Comparison of ENCODE assay signal across 8 mouse cellular contexts in the genomic region with DNA sequence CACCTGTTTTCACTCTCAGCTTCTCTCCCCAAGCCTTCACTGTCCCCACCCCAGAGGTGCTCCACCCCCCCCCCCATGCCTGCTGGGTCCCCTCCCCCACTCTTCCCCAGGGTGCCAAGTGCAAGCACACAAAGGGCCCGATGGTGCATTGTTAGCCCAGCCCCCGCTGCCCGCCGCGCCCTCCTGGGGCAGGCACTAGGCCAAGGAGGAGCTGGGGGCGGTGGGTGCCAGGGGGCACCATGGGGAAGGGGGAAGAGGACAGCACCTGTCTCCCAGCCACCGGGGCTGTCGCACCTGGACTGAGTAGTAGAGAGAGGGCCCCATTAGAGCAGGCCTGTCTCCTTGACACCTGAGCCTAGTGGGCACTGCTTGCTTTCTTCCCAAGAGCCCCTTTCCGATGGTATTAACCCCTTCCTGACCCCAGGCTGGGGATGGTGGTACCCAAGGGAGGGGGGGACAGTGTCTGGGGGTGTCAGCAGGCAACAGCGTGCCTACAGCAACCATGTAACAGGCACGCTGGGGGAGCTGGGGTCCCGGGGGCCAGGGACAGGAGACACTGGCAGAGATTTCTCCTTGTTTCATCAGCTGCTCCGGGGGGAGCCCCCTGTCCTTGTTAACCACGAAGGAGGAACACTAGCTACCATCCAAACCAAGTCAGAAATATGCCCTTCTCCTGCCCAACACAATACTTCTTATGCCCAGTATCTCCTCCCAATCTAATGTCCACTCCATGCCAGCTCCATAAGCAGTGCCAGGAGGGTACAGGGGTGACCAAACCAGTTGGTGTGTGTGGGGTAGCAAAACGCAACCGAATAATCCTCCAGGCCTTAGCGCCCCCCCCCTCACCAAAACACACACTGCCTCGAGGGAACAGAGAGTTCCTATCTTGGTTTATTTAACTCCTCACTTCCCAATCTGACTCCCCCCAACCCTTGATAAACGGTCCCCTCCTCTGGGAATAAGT. TPM values are rescaled to one million over a fixed set of nuclear protein-coding genes. Genes with fewer than 3 reads are reported as not detected.
A peak's percentile ranks its signal among the peaks of the same experiment; 100 is the strongest.
DNase-seq lines count a peak whose midpoint lies in the region; ATAC-seq and TF ChIP-seq lines count a peak whose summit lies in the region.

No protein-coding gene starts in this region.

- peak overlapping the region; percentile 84 for H3K4me3 ChIP-seq in ES-Bruce4 (ENCODE audit: low read depth, low read length)
- H3K4me3 ChIP-seq in embryonic facial prominence, embryonic 14.5 days (ENCODE audit: low read depth, low read length): peak overlapping the region; percentile 49
- H3K4me3 ChIP-seq in hindbrain, embryonic 16.5 days (ENCODE audit: low read length): peak overlapping the region; percentile 45

- ATAC-seq in embryonic facial prominence, embryonic 14.5 days (ENCODE audit: low read depth): no peak; the same call in 1 of the 2 replicates
- ATAC-seq in hindbrain, embryonic 16.5 days: no peak

- peaks cover 2% of the 10 kb centered on the region for H3K4me1 ChIP-seq in ES-Bruce4 (ENCODE audit: control insufficient read depth, insufficient read depth, low read length)
- H3K4me1 ChIP-seq in embryonic facial prominence, embryonic 14.5 days (ENCODE audit: control insufficient read depth, insufficient read depth, low read length): peaks cover 41% of the 10 kb centered on the region
- peaks cover 47% of the 10 kb centered on the region for H3K4me1 ChIP-seq in hindbrain, embryonic 16.5 days (ENCODE audit: control insufficient read depth, insufficient read depth, low read depth, low read length)

- no peak for TF ChIP-seq CTCF in ES-Bruce4 (IDR thresholded peaks at IDR 0.05; ENCODE audit: low read depth, low read length)

- H3K4me2 ChIP-seq in embryonic facial prominence, embryonic 14.5 days (ENCODE audit: low read depth, low read length): peak overlapping the region; percentile 91
- H3K4me2 ChIP-seq in hindbrain, embryonic 16.5 days (ENCODE audit: low read length): peak overlapping the region; percentile 74

- H3K36me3 ChIP-seq in ES-Bruce4 (ENCODE audit: control insufficient read depth, insufficient read depth, low read length, poor library complexity, severe bottlenecking): no peaks in the 10 kb centered on the region
- no peaks in the 10 kb centered on the region for H3K36me3 ChIP-seq in embryonic facial prominence, embryonic 14.5 days (ENCODE audit: control insufficient read depth, insufficient read depth, low read length)
- no peaks in the 10 kb centered on the region for H3K36me3 ChIP-seq in hindbrain, embryonic 16.5 days (ENCODE audit: control insufficient read depth, insufficient read depth, low read length)

- peak; percentile 57 for DNase-seq in cerebellum, adult 11 months
- DNase-seq in cerebellum, postnatal 4 days (ENCODE audit: low spot score in 2 of 2): no peak
- DNase-seq in embryonic facial prominence, embryonic 14.5 days (ENCODE audit: low spot score): no peak
- DNase-seq in lung, postnatal 4 days: peak; percentile 53 to 62
- peak; percentile 62 for DNase-seq in thymus, postnatal 14 days
- no peak for DNase-seq in T-cell, adult 2 months (ENCODE audit: low spot score)

- WGBS in embryonic facial prominence, embryonic 14.5 days: 14% methylated on average over 19 of the region's 19 CpGs
- WGBS in hindbrain, embryonic 16.5 days: 17% methylated on average over 19 of the region's 19 CpGs

- no peak for TF ChIP-seq EP300 in ES-Bruce4 (IDR thresholded peaks at IDR 0.05; ENCODE audit: insufficient read depth, low read depth, low read length)

- TF ChIP-seq POLR2A in ES-Bruce4 (IDR thresholded peaks at IDR 0.05; ENCODE audit: insufficient read depth, low read length): no peak

- no peaks in the 10 kb centered on the region for H3K27me3 ChIP-seq in ES-Bruce4 (ENCODE audit: control insufficient read depth, insufficient read depth, low read length, poor library complexity, severe bottlenecking)
- H3K27me3 ChIP-seq in embryonic facial prominence, embryonic 14.5 days (replicated peaks; ENCODE audit: control insufficient read depth, insufficient read depth, low read length): peaks cover 14% of the 10 kb centered on the region
- H3K27me3 ChIP-seq in hindbrain, embryonic 16.5 days (replicated peaks; ENCODE audit: control insufficient read depth, insufficient read depth, low read length): peaks cover 12% of the 10 kb centered on the region

- H3K9ac ChIP-seq in ES-Bruce4 (ENCODE audit: low read depth, poor library complexity, severe bottlenecking): peak overlapping the region; percentile 89
- peak overlapping the region; percentile 66 for H3K9ac ChIP-seq in embryonic facial prominence, embryonic 14.5 days (ENCODE audit: low read depth, low read length)
- H3K9ac ChIP-seq in hindbrain, embryonic 16.5 days (ENCODE audit: low read depth, low read length): peak overlapping the region; percentile 53

- H3K27ac ChIP-seq in ES-Bruce4 (ENCODE audit: insufficient read depth, low read length): no peak overlapping the region
- peak overlapping the region; percentile 66; the same call in 1 of the 2 replicates for H3K27ac ChIP-seq in embryonic facial prominence, embryonic 14.5 days (replicated peaks; ENCODE audit: low read depth, low read length)
- no peak overlapping the region for H3K27ac ChIP-seq in hindbrain, embryonic 16.5 days (ENCODE audit: low read depth, low read length)

- H3K9me3 ChIP-seq in ES-Bruce4 (replicated peaks; ENCODE audit: control insufficient read depth, insufficient read depth, low read length, poor library complexity, severe bottlenecking): no peaks in the 10 kb centered on the region
- H3K9me3 ChIP-seq in embryonic facial prominence, embryonic 14.5 days (ENCODE audit: control insufficient read depth, low read length): no peaks in the 10 kb centered on the region
- no peaks in the 10 kb centered on the region for H3K9me3 ChIP-seq in hindbrain, embryonic 16.5 days (ENCODE audit: control insufficient read depth, low read length)

RNA-seq across cellular contexts. Expression of gene Zbtb7b, which starts 3.6 kb away (rescaled TPM):
- 35.1 and 35.7 TPM in 2 replicates for polyA plus RNA-seq in ES-Bruce4 (2011; ENCODE audit: insufficient read depth, insufficient read length, low read depth, missing spikeins)
- polyA plus RNA-seq in embryonic facial prominence, embryonic 14.5 days (2014; fragmentation: Nextera tagmentation; extraction: Ambion mirVana): 2.3 and 3.6 TPM in 2 replicates
- 0.79 and 0.88 TPM in 2 replicates for polyA plus RNA-seq in hindbrain, embryonic 16.5 days (2015; fragmentation: Nextera tagmentation; extraction: Ambion mirVana)

RNA-seq across cellular contexts. Expression of gene Lenep, which starts 11.6 kb away (rescaled TPM):
- not detected in 2 replicates for polyA plus RNA-seq in ES-Bruce4 (2011; ENCODE audit: insufficient read depth, insufficient read length, low read depth, missing spikeins)
- polyA plus RNA-seq in embryonic facial prominence, embryonic 14.5 days (2014; fragmentation: Nextera tagmentation; extraction: Ambion mirVana): not detected in 2 replicates
- polyA plus RNA-seq in hindbrain, embryonic 16.5 days (2015; fragmentation: Nextera tagmentation; extraction: Ambion mirVana): 0.60 TPM in 1 of 2 replicates, not detected in the other

RNA-seq across cellular contexts. Expression of gene Flad1, which starts 20.7 kb away (rescaled TPM):
- polyA plus RNA-seq in ES-Bruce4 (2011; ENCODE audit: insufficient read depth, insufficient read length, low read depth, missing spikeins): 16.5 and 25.1 TPM in 2 replicates
- 24.2 and 24.8 TPM in 2 replicates for polyA plus RNA-seq in embryonic facial prominence, embryonic 14.5 days (2014; fragmentation: Nextera tagmentation; extraction: Ambion mirVana)
- polyA plus RNA-seq in hindbrain, embryonic 16.5 days (2015; fragmentation: Nextera tagmentation; extraction: Ambion mirVana): 34.7 and 36.6 TPM in 2 replicates

RNA-seq across cellular contexts. Expression of gene Dcst1, which starts 25.9 kb away (rescaled TPM):
- polyA plus RNA-seq in ES-Bruce4 (2011; ENCODE audit: insufficient read depth, insufficient read length, low read depth, missing spikeins): not detected in 2 replicates
- 0.26 and 0.33 TPM in 2 replicates for polyA plus RNA-seq in embryonic facial prominence, embryonic 14.5 days (2014; fragmentation: Nextera tagmentation; extraction: Ambion mirVana)
- polyA plus RNA-seq in hindbrain, embryonic 16.5 days (2015; fragmentation: Nextera tagmentation; extraction: Ambion mirVana): 0.66 and 1.1 TPM in 2 replicates

RNA-seq across cellular contexts. Expression of gene Cks1b, which starts 27.2 kb away (rescaled TPM):
- 290 and 304 TPM in 2 replicates for polyA plus RNA-seq in ES-Bruce4 (2011; ENCODE audit: insufficient read depth, insufficient read length, low read depth, missing spikeins)
- polyA plus RNA-seq in embryonic facial prominence, embryonic 14.5 days (2014; fragmentation: Nextera tagmentation; extraction: Ambion mirVana): 380 and 425 TPM in 2 replicates
- polyA plus RNA-seq in hindbrain, embryonic 16.5 days (2015; fragmentation: Nextera tagmentation; extraction: Ambion mirVana): 87.9 and 91.5 TPM in 2 replicates

Comparison
In these comparisons a context has a peak if more than half of its experiments do, and no peak if none do; other contexts are left out.
1. DNase-seq: peak in cerebellum, adult 11 months (single experiment), lung, postnatal 4 days (2 of 2) and thymus, postnatal 14 days (single experiment); none in cerebellum, postnatal 4 days (0 of 2), embryonic facial prominence, embryonic 14.5 days (single experiment) and T-cell, adult 2 months (single experiment).
2. Peak in every context shown above with its lines, with median percentiles within 50 percentile points of each other: H3K4me3 ChIP-seq and H3K9ac ChIP-seq.